Mouse (Mus musculus): ENCODE data around the gene Flt3l. TPM values are rescaled to one million over a fixed set of nuclear protein-coding genes. Genes with fewer than 3 reads are reported as not detected.
A peak's percentile ranks its signal among the peaks of the same experiment; 100 is the strongest.
"Not testable (repeated sequence)": the region's sequence is repeated elsewhere in the genome, so short reads cannot be mapped to it uniquely, and the experiment has no call there.

Flt3l gene
- polyA plus RNA-seq, 1 experiment from 2014 or later: 3.4 TPM

GRCm38 (mm10) chr7:45129776-45130512 lies 6.3 kb downstream of the Flt3l start:
- H3K36me3 ChIP-seq (replicated peaks): peaks cover 33% of the 10 kb centered on the region
- no peaks in the 10 kb centered on the region for H3K9me3 ChIP-seq (replicated peaks)
- H3K4me3 ChIP-seq (replicated peaks): peak overlapping the region; percentile 89
- 44% methylated on average over 15 of the region's 15 CpGs for WGBS (ENCODE audit: insufficient replicate concordance)
- H3K4me1 ChIP-seq (replicated peaks): peaks cover 57% of the 10 kb centered on the region
- peak overlapping the region; percentile 91 for H3K27ac ChIP-seq (replicated peaks)
- H3K9ac ChIP-seq: peak overlapping the region; percentile 74; the same call in 1 of the 2 replicates
- ATAC-seq (ENCODE audit: insufficient read depth): no peak
- peak overlapping the region; percentile 94 for H3K4me2 ChIP-seq
- no peaks in the 10 kb centered on the region for H3K27me3 ChIP-seq

- Histone ChIP-seq H3K4me3 (replicated peaks) (peak overlapping the region; percentile 89), H3K4me1 (replicated peaks) (peaks cover 57% of the 10 kb centered on the region), H3K9ac (peak overlapping the region; percentile 74), H3K27me3 (no peaks in the 10 kb centered on the region), H3K4me2 (peak overlapping the region; percentile 94), H3K27ac (replicated peaks) (peak overlapping the region; percentile 91), H3K9me3 (replicated peaks) (no peaks in the 10 kb centered on the region), H3K36me3 (replicated peaks) (peaks cover 35% of the 10 kb centered on the region)
- WGBS (ENCODE audit: insufficient replicate concordance): under 1% methylated on average over 17 of the region's 17 CpGs
- ATAC-seq (ENCODE audit: insufficient read depth): peak; percentile 3
Observed at GRCm38 (mm10) chr7:45129318-45129717, 6.9 kb downstream of the Flt3l start.

- Histone ChIP-seq H3K4me1 (replicated peaks) (peaks cover 51% of the 10 kb centered on the region), H3K36me3 (replicated peaks) (peaks cover 35% of the 10 kb centered on the region), H3K27ac (replicated peaks) (peak within 1 kb of the TSS; percentile 91), H3K27me3 (no peaks in the 10 kb centered on the region), H3K9ac (peak within 1 kb of the TSS; percentile 92), H3K9me3 (replicated peaks) (no peaks in the 10 kb centered on the region), H3K4me2 (peak within 1 kb of the TSS; percentile 94), H3K4me3 (replicated peaks) (peak within 1 kb of the TSS; percentile 89)
- ATAC-seq (ENCODE audit: insufficient read depth): peak; percentile 82
- WGBS (ENCODE audit: insufficient replicate concordance): under 1% methylated on average over 47 of the region's 48 CpGs
Observed at GRCm38 (mm10) chr7:45128624-45129246, 7.5 kb downstream of the Flt3l start, which contains the start of gene Rpl13a. Rpl13a (minus strand) TSS chr7:45128761.

- whole genome bisulfite sequencing (ENCODE audit: insufficient replicate concordance): 0% methylated on average over 6 of the region's 6 CpGs
- no peaks in the 10 kb centered on the region for H3K27me3 ChIP-seq
- peaks cover 35% of the 10 kb centered on the region for H3K36me3 ChIP-seq (replicated peaks)
- ATAC-seq (ENCODE audit: insufficient read depth): no peak
- H3K4me3 ChIP-seq (replicated peaks): peak overlapping the region; percentile 89
- H3K4me2 ChIP-seq: peak overlapping the region; percentile 88
- H3K9ac ChIP-seq: peak overlapping the region; percentile 92
- H3K9me3 ChIP-seq (replicated peaks): no peaks in the 10 kb centered on the region
- peaks cover 59% of the 10 kb centered on the region for H3K4me1 ChIP-seq (replicated peaks)
- H3K27ac ChIP-seq (replicated peaks): peak overlapping the region; percentile 87
Observed at GRCm38 (mm10) chr7:45127700-45128224, 8.5 kb downstream of the Flt3l start.

- H3K27me3 ChIP-seq: no peaks in the 10 kb centered on the region
- H3K9ac ChIP-seq: peak overlapping the region; percentile 92
- no peaks in the 10 kb centered on the region for H3K9me3 ChIP-seq (replicated peaks)
- peak overlapping the region; percentile 87 for H3K27ac ChIP-seq (replicated peaks)
- 9% methylated on average over 21 of the region's 21 CpGs for WGBS (ENCODE audit: insufficient replicate concordance)
- H3K4me1 ChIP-seq (replicated peaks): peaks cover 66% of the 10 kb centered on the region
- peak overlapping the region; percentile 88 for H3K4me2 ChIP-seq
- no peak for ATAC-seq (ENCODE audit: insufficient read depth)
- peaks cover 42% of the 10 kb centered on the region for H3K36me3 ChIP-seq (replicated peaks)
- H3K4me3 ChIP-seq (replicated peaks): peak overlapping the region; percentile 89
Observed at GRCm38 (mm10) chr7:45126844-45127699, 9.2 kb downstream of the Flt3l start.

GRCm38 (mm10) chr7:45126147-45126843 lies 9.9 kb downstream of the Flt3l start:
- H3K4me1 ChIP-seq (replicated peaks): peaks cover 74% of the 10 kb centered on the region
- H3K27me3 ChIP-seq: no peaks in the 10 kb centered on the region
- H3K4me3 ChIP-seq (replicated peaks): peak overlapping the region; percentile 89
- no peaks in the 10 kb centered on the region for H3K9me3 ChIP-seq (replicated peaks)
- H3K36me3 ChIP-seq (replicated peaks): peaks cover 49% of the 10 kb centered on the region
- ATAC-seq (ENCODE audit: insufficient read depth): no peak
- H3K9ac ChIP-seq: peak overlapping the region; percentile 92
- WGBS (ENCODE audit: insufficient replicate concordance): 50% methylated on average over 17 of the region's 17 CpGs
- peak overlapping the region; percentile 87 for H3K27ac ChIP-seq (replicated peaks)
- peak overlapping the region; percentile 88 for H3K4me2 ChIP-seq

- not testable (repeated sequence) for H3K27me3 ChIP-seq; H3K9me3 ChIP-seq (replicated peaks); ATAC-seq (ENCODE audit: insufficient read depth); H3K9ac ChIP-seq
- Histone ChIP-seq H3K4me1 (replicated peaks) (peaks cover 80% of the 10 kb centered on the region), H3K4me3 (replicated peaks) (peak overlapping the region; percentile 89; the same call in 1 of the 2 replicates), H3K36me3 (replicated peaks) (peaks cover 56% of the 10 kb centered on the region), H3K27ac (replicated peaks) (peak overlapping the region; percentile 87), H3K4me2 (peak overlapping the region; percentile 88)
- WGBS (ENCODE audit: insufficient replicate concordance): 57% methylated on average over 5 of the region's 5 CpGs
Observed at GRCm38 (mm10) chr7:45125649-45126048, 10.6 kb downstream of the Flt3l start.

GRCm38 (mm10) chr7:45125144-45125600 lies 11.1 kb downstream of the Flt3l start:
- 19% methylated on average over 7 of the region's 7 CpGs for WGBS (ENCODE audit: insufficient replicate concordance)
- ATAC-seq (ENCODE audit: insufficient read depth): no peak
- Histone ChIP-seq H3K36me3 (replicated peaks) (peaks cover 61% of the 10 kb centered on the region), H3K4me1 (replicated peaks) (peaks cover 81% of the 10 kb centered on the region), H3K27me3 (no peaks in the 10 kb centered on the region), H3K27ac (replicated peaks) (peak overlapping the region; percentile 87), H3K9me3 (replicated peaks) (no peaks in the 10 kb centered on the region), H3K9ac (no peak overlapping the region), H3K4me2 (peak overlapping the region; percentile 88), H3K4me3 (replicated peaks) (0 out of 2 replicates have a peak overlapping the region, but pooled peaks have one; percentile 83)

- peaks cover 67% of the 10 kb centered on the region for H3K36me3 ChIP-seq (replicated peaks)
Observed at GRCm38 (mm10) chr7:45124224-45125143, 11.7 kb downstream of the Flt3l start, which contains the start of gene Rps11. Rps11 (minus strand) TSS chr7:45124439.

More at GRCm38 (mm10) chr7:45124224-45125143, 11.7 kb downstream of the Flt3l start, which contains the start of gene Rps11:
- Histone ChIP-seq H3K27me3 (no peaks in the 10 kb centered on the region), H3K4me1 (replicated peaks) (peaks cover 81% of the 10 kb centered on the region), H3K9ac (peak within 1 kb of the TSS; percentile 87), H3K27ac (replicated peaks) (peak within 1 kb of the TSS; percentile 87), H3K4me2 (peak within 1 kb of the TSS; percentile 88), H3K9me3 (replicated peaks) (no peaks in the 10 kb centered on the region), H3K4me3 (replicated peaks) (peak within 1 kb of the TSS; percentile 83)
- ATAC-seq (ENCODE audit: insufficient read depth): peak; percentile 77
- under 1% methylated on average over 59 of the region's 59 CpGs for WGBS (ENCODE audit: insufficient replicate concordance)
